Mouse (Mus musculus) neural tube, embryonic 11.5 days (tissue): ENCODE measurements at regions not wholly inside any gene's neighbourhood (a gene's known extent, or its start where the extent isn't known, plus 50 kb on each side); places are given as distances from the start of the nearest gene placed in this dataset.

ENCODE experiments used
- ATAC-seq: fragments of 200-750 bp; cut with Nextera tagmentation; 2 replicates; pipeline ENCODE4 v1.8.0; 2017; ENCODE audit warnings: moderate number of reproducible peaks, mild to moderate bottlenecking, moderate TSS enrichment, moderate library complexity; ENCODE audit not compliant: insufficient read depth, low FRiP score, low TSS enrichment
- DNase-seq: peaks from one replicate; pipeline ENCODE4 v3.0.0-alpha.2; 2015; ENCODE audit warnings: low spot score
- H3K27ac ChIP-seq: fragments of 300-500 bp; sonication (generic); 2 replicates; pipeline ENCODE4 v1.5.1; 2014; ENCODE audit warnings: low read depth, mild to moderate bottlenecking, low read length
- H3K27me3 ChIP-seq: fragments of 300-500 bp; sonication (generic); 2 replicates; pipeline ENCODE4 v1.6.1; 2014; ENCODE audit warnings: mild to moderate bottlenecking, low read length, mixed read lengths; ENCODE audit not compliant: control insufficient read depth, insufficient read depth
- H3K36me3 ChIP-seq: fragments of 300-500 bp; sonication (generic); 2 replicates; pipeline ENCODE4 v1.6.1; 2014; ENCODE audit warnings: mild to moderate bottlenecking, low read length, moderate library complexity, mixed read lengths; ENCODE audit not compliant: control insufficient read depth, insufficient read depth
- H3K4me1 ChIP-seq: fragments of 300-500 bp; sonication (generic); 2 replicates; pipeline ENCODE4 v1.6.1; 2014; ENCODE audit warnings: low read length, mixed read lengths; ENCODE audit not compliant: control insufficient read depth, insufficient read depth
- H3K4me2 ChIP-seq: fragments of 300-500 bp; sonication (generic); 2 replicates; pipeline ENCODE4 v1.6.1; 2014; ENCODE audit warnings: low read depth, mild to moderate bottlenecking, moderate library complexity
- H3K4me3 ChIP-seq: fragments of 300-500 bp; sonication (generic); 2 replicates; pipeline ENCODE4 v1.5.1; 2014; ENCODE audit warnings: low read depth, low read length
- H3K9ac ChIP-seq: fragments of 300-500 bp; sonication (generic); 2 replicates; pipeline ENCODE4 v1.6.1; 2014; ENCODE audit warnings: mild to moderate bottlenecking, low read length
- H3K9me3 ChIP-seq: fragments of 300-500 bp; sonication (generic); 2 replicates; pipeline ENCODE4 v1.6.1; 2016; ENCODE audit warnings: low read length; ENCODE audit not compliant: control insufficient read depth
- WGBS: fragments of 180-500 bp; shearing (Covaris S2); extraction: QIAGEN DNeasy Blood & Tissue Kit; methylation state at CpG from one replicate; pipeline ENCODE4 v1.1.7; 2014; 5-methylcytosine and 5-hydroxymethylcytosine counted together

DNA sequence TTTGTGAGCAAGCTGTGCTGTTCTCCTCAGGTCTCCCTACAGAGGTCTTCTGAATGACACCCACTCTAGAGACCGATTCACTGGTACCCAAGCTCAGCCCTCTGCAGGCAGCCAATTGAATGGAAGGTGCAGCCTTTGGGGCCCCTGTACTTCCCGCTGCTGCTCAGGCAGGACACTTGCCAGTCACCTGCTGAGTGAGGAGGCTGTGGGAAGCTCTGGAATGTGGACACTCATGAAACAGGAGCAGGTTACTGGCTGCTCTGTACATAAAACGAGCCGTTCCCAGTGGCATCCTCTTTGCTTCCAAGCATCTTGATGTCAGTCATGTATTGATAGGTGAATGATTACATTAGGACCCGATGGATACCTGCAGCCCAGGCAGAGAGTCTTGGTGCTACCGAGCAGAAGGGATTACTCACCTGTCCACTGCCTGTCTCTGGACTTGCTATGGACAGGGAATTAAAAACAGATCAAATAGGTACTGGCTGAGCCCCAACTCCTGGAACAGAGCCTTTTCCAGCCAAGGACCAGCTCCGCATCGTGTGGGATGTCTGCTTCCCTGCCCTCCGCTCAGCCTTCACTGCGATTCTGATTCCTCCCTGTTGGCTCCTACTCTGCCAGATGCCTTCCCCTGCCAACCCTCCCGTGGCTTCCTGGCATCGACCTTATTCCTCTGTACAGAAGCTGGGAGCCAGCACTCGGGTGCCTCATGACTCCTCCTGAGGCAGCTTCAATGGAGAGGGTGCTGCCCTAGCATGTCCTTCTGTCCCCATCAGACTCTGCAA lies 593.2 kb downstream of the Tbc1d22a start:
- Histone ChIP-seq H3K4me3 (no peak overlapping the region), H3K4me1 (no peaks in the 10 kb centered on the region), H3K36me3 (no peaks in the 10 kb centered on the region), H3K27ac (no peak overlapping the region), H3K9me3 (no peaks in the 10 kb centered on the region), H3K4me2 (no peak overlapping the region), H3K9ac (no peak overlapping the region), H3K27me3 (no peaks in the 10 kb centered on the region)
- ATAC-seq = no peak
- WGBS = 82% methylated on average over 13 of the region's 13 CpGs
- no peak for DNase-seq

DNA sequence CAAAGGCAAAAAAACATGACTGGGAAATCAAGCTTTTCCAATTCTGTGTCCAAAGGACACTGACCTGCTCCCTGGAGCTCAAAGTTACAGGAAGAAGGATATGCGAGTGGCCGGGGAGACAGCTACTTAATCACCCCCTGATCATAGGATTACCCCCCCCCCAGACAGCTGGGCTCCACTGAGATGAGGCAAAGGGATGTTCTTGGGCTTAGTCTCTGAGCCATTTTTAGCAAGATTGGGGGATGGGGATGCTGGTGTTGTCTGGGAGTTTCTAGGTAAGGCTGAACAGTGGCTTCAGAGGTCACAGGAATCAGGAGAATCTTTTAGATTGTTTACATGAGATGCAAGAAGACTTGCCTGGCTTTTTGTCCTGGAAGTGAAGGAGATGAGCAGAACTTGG lies 597.6 kb downstream of the Tbc1d22a start:
- H3K4me1 ChIP-seq = no peaks in the 10 kb centered on the region
- no peak for ATAC-seq
- H3K27me3 ChIP-seq = no peaks in the 10 kb centered on the region
- H3K4me3 ChIP-seq = no peak overlapping the region
- 70% methylated on average over 2 of the region's 2 CpGs for whole genome bisulfite sequencing
- H3K27ac ChIP-seq = no peak overlapping the region
- H3K36me3 ChIP-seq = no peaks in the 10 kb centered on the region
- H3K4me2 ChIP-seq = no peak overlapping the region
- no peaks in the 10 kb centered on the region for H3K9me3 ChIP-seq
- H3K9ac ChIP-seq = no peak overlapping the region
- DNase-seq = no peak

DNA sequence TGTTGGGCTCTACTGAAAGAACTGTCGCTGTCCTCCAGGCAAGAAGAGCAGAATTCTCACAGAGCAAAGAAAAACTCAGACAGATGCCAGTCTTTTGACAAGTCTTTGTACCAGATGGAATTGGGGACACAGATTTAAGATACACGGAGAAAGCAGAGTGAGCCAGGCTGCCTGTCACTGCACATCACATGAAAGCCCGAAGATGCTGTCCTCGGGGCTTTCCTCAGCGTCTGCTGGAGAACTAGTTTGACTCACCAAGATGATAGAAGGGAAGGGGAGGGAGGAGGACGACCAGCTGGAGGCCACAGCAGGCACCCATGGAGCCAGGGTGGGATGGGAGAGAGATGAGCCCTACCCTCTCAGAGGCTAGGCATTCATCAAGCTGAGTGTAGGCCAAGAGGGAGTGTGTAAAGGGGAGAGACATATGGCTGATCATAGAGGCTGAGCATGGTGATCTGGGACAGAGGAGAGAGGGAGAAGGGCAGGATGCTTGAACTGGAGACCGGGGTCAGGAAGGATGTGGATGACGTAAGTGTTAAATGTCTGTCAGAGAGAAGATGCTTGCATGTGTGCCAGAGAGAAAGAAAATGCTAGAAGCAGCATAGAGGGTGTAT lies 600.7 kb downstream of the Tbc1d22a start:
- Histone ChIP-seq H3K4me2 (no peak overlapping the region), H3K9ac (no peak overlapping the region), H3K9me3 (no peaks in the 10 kb centered on the region), H3K4me3 (no peak overlapping the region), H3K27ac (no peak overlapping the region), H3K27me3 (no peaks in the 10 kb centered on the region), H3K4me1 (no peaks in the 10 kb centered on the region), H3K36me3 (no peaks in the 10 kb centered on the region)
- WGBS = 76% methylated on average over 8 of the region's 8 CpGs
- DNase-seq (no peak), ATAC-seq (no peak)

DNA sequence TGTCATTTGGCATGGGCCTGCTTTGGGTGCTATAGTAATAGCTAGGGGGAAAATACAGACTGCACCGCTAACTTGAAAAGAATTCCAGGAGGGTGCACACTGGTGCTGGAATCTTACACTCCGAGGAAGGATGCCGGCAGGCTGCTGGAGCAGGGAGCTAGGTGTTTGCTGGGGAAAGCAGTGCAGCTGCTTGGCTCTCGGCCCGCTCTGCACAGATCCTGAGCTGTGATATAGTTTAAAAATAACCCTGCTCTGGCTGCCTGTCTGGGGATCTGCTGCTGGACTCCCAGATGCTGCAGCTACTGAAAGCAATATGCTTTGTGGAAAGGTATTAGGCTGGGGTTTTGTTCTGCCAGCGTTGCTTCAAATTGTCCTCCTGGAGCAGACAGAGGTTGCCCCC lies 621.7 kb downstream of the Tbc1d22a start:
- no peak for ATAC-seq
- 66% methylated on average over 6 of the region's 6 CpGs for WGBS
- DNase-seq = no peak
- no peaks in the 10 kb centered on the region for H3K36me3 ChIP-seq
- no peaks in the 10 kb centered on the region for H3K27me3 ChIP-seq
- no peak overlapping the region for H3K4me2 ChIP-seq
- no peak overlapping the region for H3K4me3 ChIP-seq
- no peaks in the 10 kb centered on the region for H3K9me3 ChIP-seq
- no peak overlapping the region for H3K27ac ChIP-seq
- H3K9ac ChIP-seq = no peak overlapping the region
- no peaks in the 10 kb centered on the region for H3K4me1 ChIP-seq

DNA sequence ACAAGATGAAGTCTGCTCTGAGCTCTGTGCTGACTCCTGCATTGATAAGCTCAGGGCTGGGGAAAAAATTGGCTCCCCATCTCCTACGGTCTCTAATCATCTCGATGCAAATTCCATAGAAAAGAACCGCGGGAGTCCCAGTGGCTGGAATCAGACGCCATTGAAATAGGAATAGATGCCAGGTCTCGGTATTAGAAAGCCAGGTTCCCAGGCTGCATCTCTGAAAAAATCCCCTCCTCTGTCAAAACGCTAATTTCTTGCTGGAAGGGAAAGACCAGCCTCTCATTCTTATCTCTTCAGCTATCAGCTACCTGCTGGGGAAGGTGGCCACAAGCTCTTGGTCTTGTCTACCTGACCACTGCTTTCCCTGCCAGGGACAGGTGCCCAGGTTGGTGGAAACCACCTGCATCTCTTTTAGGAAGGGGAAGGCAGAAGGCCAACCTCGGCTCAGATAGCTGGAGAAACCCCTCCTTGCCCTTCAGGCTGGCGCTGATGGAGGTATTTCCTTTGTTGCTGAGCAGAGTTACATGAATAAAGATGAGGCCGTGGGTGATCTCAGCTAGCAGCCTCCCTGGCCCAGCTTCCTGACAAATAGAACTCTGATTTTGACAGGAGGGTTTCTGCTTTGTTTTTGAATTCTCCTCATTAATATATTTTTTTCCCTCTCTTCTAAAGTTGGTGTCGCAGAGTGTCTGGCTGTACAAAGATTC lies 638.1 kb downstream of the Tbc1d22a start:
- ATAC-seq (no peak), DNase-seq (no peak)
- Histone ChIP-seq H3K27me3 (no peaks in the 10 kb centered on the region), H3K27ac (no peak overlapping the region), H3K9ac (no peak overlapping the region), H3K4me2 (no peak overlapping the region), H3K9me3 (no peaks in the 10 kb centered on the region), H3K4me1 (no peaks in the 10 kb centered on the region), H3K4me3 (no peak overlapping the region), H3K36me3 (no peaks in the 10 kb centered on the region)
- WGBS = 43% methylated on average over 11 of the region's 11 CpGs

DNA sequence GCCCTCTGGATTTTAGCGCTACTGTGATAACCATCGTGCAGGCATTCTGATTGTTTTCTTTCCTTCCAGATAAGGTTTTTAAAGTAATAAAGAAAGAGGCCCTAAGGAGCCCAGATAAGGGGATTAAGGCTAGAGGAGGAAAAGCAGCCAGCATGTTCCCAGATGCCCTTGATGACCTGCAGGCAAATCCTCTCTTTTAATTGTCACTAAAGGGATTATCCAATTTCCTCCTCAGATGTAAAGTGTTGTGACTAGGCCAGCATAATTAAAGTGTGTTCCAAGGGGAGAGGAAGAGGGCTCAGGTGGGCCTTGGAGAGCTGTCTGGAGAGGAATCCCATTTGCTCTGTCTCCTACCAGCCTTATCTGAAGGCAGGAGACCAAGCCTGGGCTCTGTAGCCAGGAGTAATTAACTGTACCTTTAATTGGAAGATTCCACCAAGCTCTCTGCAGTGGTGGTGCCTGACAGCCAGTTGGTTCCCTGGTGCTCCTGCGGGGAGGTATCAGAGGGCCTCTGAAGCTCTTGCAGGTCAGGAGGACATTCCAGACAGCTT lies 644.2 kb downstream of the Tbc1d22a start:
- no peak overlapping the region for H3K4me2 ChIP-seq
- H3K27ac ChIP-seq = no peak overlapping the region
- no peak overlapping the region for H3K9ac ChIP-seq
- ATAC-seq (no peak), DNase-seq (no peak)
- H3K9me3 ChIP-seq = no peaks in the 10 kb centered on the region
- no peaks in the 10 kb centered on the region for H3K27me3 ChIP-seq
- no peaks in the 10 kb centered on the region for H3K4me1 ChIP-seq
- 47% methylated on average over 3 of the region's 3 CpGs for WGBS
- no peaks in the 10 kb centered on the region for H3K36me3 ChIP-seq
- H3K4me3 ChIP-seq = no peak overlapping the region

DNA sequence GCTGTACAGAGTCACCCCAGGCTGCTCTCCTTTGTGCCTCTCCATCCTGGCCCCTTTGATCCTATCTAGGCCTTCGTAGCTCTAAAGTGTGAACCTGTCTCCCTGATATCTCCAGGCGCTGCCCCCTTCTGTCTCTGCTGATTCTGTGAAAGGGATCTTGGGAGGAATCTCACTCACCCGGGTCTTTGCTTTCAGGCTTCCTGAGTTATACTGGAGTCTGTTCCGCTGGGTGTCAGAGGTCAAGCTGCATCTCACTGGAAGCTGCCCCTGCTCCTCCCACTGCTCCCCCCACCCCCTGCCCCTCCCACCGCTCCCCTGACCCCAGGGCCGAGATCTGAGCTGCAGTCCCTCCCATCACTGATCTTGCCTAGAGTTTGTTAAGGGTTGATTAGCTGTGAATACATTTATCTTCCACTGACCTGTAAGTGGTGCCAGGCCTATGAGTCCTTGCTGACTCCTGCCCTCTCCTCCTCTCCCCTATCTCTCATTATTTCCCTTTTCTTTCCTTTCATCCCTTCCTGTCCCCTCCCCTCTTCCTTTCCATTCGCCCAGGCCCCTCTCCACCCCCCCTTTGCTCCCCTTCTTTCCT lies 661.6 kb downstream of the Tbc1d22a start:
- Histone ChIP-seq H3K9me3 (no peaks in the 10 kb centered on the region), H3K9ac (no peak overlapping the region), H3K36me3 (no peaks in the 10 kb centered on the region), H3K4me1 (0 out of 2 replicates have a peak, but pooled peaks cover 3% of the 10 kb centered on the region), H3K4me2 (peak overlapping the region; percentile 25), H3K27me3 (no peaks in the 10 kb centered on the region), H3K27ac (no peak overlapping the region), H3K4me3 (no peak overlapping the region)
- ATAC-seq (no peak), DNase-seq (peak; percentile 50)
- WGBS = 10% methylated on average over 7 of the region's 7 CpGs

DNA sequence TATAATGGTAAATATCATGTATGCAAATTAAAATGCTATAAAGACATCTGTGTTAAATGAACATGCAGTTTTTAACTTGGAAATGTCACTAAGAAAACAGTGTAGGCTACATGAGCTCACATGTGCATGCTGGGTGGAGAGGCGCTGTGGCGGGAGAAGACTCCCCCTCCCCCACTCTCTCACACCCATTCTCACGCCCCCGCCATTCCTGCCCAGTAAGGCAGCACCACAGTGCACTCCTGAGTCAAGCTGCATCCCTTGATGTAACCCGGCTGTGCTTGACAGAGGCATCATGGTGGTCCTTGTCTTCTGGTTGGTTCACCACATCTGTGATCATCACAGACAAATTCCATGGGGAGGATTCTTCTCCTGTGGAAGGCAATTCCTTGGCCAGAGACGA lies 647.1 kb upstream of the Fam19a5 start:
- H3K36me3 ChIP-seq = no peaks in the 10 kb centered on the region
- H3K27me3 ChIP-seq = no peaks in the 10 kb centered on the region
- no peaks in the 10 kb centered on the region for H3K9me3 ChIP-seq
- H3K4me2 ChIP-seq = no peak overlapping the region
- DNase-seq = no peak
- no peaks in the 10 kb centered on the region for H3K4me1 ChIP-seq
- H3K9ac ChIP-seq = no peak overlapping the region
- WGBS = 75% methylated on average over 6 of the region's 6 CpGs
- no peak overlapping the region for H3K27ac ChIP-seq
- ATAC-seq = no peak
- H3K4me3 ChIP-seq = no peak overlapping the region
